Mouse (Mus musculus) retina, adult 2 months (tissue): ENCODE data around the gene Tax1bp1.
A peak's percentile ranks its signal among the peaks of the same experiment; 100 is the strongest.
"Not testable (repeated sequence)": the region's sequence is repeated elsewhere in the genome, so short reads cannot be mapped to it uniquely, and the experiment has no call there.

Experiments used
- DNase-seq: peaks from one replicate; pipeline ENCODE4 v3.0.0-alpha.2; 2012; ENCODE audit warnings: low read depth, low spot score

The Tax1bp1 gene

DNA sequence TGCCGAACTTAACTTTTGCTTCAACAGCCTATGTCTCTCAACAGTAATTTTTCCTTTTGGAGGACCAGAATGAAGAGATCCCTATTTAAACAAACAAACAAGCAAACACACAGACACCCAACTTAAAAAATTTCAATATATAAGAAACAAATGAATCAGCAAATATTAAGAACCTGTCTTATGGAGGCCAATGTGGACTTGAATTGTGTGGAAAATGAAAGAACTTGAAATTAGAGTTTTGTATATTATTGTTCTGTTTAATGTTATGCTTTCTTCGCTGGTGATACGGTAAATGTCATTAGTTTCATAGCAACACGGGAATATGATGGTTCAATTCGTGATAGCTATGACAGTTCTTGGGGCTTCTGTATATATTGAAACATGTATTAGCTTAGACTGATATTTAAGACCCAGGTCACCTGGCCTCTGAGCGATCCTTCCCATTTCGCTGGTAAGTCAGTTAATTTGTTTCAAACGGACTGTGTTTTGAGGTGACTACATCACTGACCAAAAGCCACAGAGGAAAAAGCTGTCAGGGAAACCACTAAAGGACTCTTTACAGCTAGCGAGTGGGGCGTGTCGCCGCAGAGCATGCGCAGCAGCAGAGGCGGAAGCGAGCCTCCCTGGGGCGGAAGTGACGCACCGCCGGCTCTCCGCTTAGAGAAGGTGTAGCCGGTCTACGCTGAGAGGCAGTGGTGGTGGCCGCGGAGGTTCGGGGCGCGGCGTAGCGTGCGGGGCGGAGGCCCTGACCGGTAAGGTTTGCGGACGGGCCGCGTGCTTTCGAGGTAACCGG, at the start of gene Tax1bp1:
Tax1bp1 (plus strand) TSS at position 626 of the 793 bp plus-strand sequence.
- DNase-seq, result peak; percentile 76

- DNase-seq, result no peak
These were observed 45.9 kb upstream of the Tax1bp1 start for GRCm38 (mm10) chr6:52667641-52668040.

DNA sequence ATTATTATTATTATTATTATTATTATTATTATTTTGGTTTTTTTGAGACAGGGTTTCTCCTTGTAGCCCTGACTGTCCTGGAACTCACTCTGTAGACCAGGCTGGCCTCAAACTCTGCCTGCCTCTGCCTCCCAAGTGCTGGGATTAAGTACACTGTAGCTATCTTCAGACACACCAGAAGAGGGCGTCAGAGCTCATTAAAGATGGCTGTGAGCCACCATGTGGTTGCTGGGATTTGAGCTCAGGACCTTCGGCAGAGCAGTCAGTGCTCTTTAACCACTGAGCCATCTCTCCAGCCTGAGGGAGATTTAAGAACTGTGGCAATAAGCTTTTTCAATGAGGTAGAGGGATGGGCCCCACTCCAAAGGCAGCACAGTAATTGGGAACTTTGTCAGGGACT, 43.7 kb upstream of the Tax1bp1 start:
- not testable (repeated sequence) for DNase-seq

GRCm38 (mm10) chr6:52671791-52672190, 41.7 kb upstream of the Tax1bp1 start:
- no peak for DNase-seq

GRCm38 (mm10) chr6:52672539-52672938, 41.0 kb upstream of the Tax1bp1 start:
- DNase-seq, result no peak

DNA sequence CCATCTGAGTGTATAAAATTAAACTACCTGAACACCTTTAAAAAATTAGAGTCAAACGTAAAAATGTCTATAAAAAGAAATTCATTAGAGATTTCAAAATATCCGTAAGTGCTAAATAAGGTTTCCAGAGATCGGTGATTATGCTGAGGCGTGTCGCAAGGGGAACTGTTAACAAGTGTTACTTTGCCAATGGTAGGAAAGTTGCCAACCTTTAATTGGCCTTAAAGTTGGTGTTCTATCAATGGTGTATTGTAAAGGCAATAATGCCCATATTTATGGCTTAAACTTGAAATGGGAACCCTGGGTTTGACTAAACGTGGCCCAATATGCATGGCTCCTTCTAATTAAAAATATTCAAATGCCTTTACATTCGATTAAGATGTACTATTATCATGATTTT, 39.8 kb upstream of the Tax1bp1 start:
- DNase-seq, result no peak

DNA sequence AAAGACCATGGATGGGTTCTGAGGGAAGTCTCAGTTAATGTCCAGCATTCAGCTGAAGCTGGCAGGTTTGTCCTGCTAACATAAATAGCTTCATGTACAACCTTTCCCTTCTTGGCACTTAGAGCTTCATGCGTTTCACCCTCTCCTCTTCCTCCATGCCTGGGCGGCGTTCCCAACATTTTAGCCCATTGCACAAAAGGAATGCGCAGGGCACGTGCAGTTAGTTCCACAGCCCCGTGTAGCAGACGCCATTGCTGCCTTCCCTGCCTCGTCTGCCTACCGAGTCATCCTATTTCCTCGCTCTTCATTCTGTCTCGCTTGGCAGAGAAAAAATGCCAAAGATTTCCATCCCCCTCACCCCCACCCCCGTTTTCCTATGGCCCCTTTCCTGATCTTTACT, 39.0 kb upstream of the Tax1bp1 start:
- no peak for DNase-seq

- no peak for DNase-seq
These were observed 38.2 kb upstream of the Tax1bp1 start for GRCm38 (mm10) chr6:52675222-52675921.

- not testable (repeated sequence) for DNase-seq
These were observed 36.0 kb upstream of the Tax1bp1 start for GRCm38 (mm10) chr6:52677534-52677933.

DNA sequence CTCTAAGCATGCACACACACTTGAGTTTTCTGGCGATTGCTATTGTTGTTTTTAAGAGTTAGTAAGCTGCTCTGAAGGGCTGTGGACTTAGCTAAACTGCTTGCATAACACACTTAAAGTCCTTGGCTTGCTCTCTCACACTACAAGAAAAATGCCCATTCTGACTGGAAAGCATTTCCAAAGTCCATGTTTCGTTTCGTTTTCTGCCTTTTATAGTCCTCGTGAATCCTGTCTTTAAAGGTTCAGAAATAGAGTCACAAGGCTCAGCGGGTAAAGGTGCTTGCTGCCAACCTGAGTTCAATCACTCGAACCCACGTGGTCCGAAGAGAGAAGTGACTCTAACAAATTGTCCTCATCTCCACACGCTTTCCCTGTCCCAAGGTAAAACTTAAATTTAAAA, 34.0 kb upstream of the Tax1bp1 start:
- DNase-seq, result no peak

GRCm38 (mm10) chr6:52680458-52681032, 33.0 kb upstream of the Tax1bp1 start:
- DNase-seq, result no peak

DNA sequence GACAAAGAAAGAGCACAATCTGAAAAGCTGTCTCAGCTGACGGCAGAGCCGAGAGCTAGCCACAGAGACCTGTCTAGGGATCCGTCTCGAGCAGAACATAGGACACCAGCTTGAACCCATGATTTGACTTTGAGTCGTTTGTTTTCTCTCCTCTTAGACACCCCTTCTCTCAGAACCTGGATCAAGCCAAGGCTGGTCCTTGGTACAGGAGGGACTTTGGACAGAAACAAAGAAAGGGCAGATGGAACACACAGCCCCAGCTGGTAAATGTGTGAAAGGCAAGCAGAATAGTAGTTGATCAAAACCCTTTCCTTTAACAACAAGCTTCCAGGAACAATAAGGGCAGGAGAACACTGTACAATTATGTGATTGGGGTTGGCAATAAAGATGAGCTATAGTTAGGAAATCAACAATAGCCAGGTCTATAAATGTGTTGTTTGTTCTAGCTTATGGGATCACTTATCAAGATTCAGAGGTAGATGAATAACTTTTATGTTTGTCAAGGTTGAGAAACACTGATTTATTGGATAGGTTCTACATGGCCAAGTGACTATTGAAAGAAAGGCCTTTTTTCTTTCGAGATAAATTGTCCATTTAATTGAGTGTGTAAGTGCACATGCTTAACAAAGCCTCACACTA, 31.6 kb upstream of the Tax1bp1 start:
- no peak for DNase-seq

DNA sequence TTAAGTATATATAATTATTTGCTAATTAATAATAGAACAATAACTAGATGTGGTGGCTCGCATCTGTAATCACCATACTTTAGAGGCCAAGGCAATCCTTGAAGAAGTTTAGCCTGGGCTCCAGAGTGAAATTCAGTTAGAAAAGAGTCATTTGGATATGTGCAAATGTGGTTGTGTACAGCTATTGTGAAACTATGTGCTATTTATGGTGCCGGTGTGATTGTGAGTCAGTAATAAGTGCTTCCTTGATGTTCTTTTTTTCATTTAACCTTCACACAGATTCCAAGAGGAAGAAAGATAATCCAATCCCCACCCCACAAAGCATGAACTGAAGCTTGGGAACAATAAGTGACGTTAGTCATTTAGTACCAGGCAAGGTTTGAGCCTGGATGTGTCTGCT, 30.9 kb upstream of the Tax1bp1 start:
- DNase-seq, result no peak

- no peak for DNase-seq
These were observed 26.5 kb upstream of the Tax1bp1 start for GRCm38 (mm10) chr6:52686901-52687500.

- no peak for DNase-seq
These were observed 23.2 kb upstream of the Tax1bp1 start for GRCm38 (mm10) chr6:52690365-52690764.

GRCm38 (mm10) chr6:52691800-52692199, 21.7 kb upstream of the Tax1bp1 start:
- DNase-seq, result no peak

- no peak for DNase-seq
These were observed 21.0 kb upstream of the Tax1bp1 start for GRCm38 (mm10) chr6:52692451-52693063.

- peak; percentile 87 for DNase-seq
These were observed 15.5 kb upstream of the Tax1bp1 start for GRCm38 (mm10) chr6:52697964-52698535.

GRCm38 (mm10) chr6:52699050-52699449, 14.5 kb upstream of the Tax1bp1 start:
- no peak for DNase-seq

GRCm38 (mm10) chr6:52699899-52700298, 13.6 kb upstream of the Tax1bp1 start:
- no peak for DNase-seq

GRCm38 (mm10) chr6:52703263-52703662, 10.3 kb upstream of the Tax1bp1 start:
- DNase-seq, result no peak
